Mouse (Mus musculus) erythroid progenitor cell, adult 5-6 weeks (primary cell): Measurements from ENCODE around the gene Kdm4a. TPM values are rescaled to one million over a fixed set of nuclear protein-coding genes. Genes with fewer than 3 reads are reported as not detected.

Experiments used
- ATAC-seq: replicated peaks from 2 replicates; pipeline ENCODE4 v1.8.0; 2016; ENCODE audit warnings: moderate number of reproducible peaks, mild to moderate bottlenecking, moderate TSS enrichment, inconsistent platforms; ENCODE audit not compliant: poor library complexity, low FRiP score, severe bottlenecking
- total RNA-seq, 2 experiments: library from RNA; stranded (forward) in 1 of 2; stranded (reverse) in 1 of 2; fragments of 150-400 nt in 1 of 2; fragments of 186-747, 209-891 nt in 1 of 2; gene quantifications; 2 replicates each; pipeline versions ENCODE4 v1.2.3 to v1.2.4; 2015 to 2017; ENCODE audit warnings: low replicate concordance in 2 of 2

The Kdm4a gene
- total RNA-seq, 2 experiments from 2014 or later = 24.3 to 42.5 TPM

DNA sequence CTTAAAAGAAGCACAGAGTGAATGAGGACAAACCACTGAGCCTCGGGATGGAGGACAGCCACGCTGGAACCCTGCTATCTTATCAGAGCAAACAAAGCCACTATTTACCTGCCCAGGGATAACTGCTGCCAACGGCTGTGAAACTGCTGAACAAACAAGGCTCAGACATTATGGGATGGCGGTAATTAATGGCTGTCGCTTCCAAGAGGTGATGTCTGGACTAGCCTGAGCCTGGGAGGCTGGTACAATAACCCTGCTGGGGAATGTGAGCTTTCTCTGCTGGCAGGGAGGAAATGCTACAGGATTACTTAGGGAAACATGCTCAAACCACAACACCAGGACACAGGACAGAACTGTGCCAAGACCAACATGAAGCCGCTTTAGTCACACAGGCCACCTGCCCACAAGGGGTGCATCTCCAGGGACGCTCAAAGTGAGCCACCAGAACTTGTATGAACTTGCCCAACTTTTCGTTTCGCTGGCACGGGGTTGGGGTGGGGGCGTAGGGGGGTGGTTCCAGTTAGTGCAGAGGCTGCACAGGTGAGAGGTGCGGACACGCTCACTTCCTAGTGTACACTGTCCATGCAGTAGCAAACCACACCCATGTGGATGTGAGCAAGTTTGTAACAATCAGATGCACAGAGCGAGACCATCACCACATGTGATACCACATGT, 56.7 kb downstream of the Kdm4a start:
- ATAC-seq = no peak

DNA sequence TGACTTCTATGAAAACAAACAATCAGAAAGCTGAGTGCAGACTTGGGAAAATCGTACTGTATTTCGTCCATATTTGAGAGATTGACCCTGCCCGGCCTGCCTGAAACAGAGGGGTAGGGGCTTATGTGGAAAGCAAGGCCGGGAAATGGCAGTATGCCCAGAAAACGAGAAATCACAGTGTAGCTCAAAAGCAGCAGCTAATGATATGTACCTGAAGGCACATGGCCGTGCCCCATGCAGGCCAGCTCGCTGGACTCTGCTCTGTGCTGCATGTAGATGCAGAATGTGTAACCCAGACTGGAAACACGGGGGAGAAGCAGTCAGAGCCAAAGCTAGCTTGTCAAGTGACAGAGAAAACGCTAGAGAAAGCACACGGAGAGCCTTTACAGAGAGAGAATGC, 57.8 kb downstream of the Kdm4a start:
- ATAC-seq = no peak

DNA sequence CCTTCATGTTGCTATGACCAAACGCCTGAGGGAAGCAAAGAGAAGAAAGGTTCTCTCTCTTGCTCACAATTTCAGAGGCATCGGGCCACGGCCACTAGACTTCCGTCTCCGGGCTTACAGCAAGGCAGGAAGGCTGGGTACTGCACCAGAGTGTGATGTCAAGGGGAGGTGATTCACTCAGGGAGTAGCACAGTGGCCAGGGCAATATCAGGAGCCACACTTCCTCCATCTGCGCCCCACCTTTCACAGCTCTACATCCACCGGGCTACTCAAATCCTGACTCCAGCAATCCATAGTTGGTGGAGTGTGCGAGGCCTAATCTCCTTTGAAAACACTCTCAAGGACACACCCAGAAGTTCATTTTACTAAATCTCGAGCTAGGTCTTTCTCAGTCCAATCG, 62.3 kb downstream of the Kdm4a start:
- no peak for ATAC-seq

DNA sequence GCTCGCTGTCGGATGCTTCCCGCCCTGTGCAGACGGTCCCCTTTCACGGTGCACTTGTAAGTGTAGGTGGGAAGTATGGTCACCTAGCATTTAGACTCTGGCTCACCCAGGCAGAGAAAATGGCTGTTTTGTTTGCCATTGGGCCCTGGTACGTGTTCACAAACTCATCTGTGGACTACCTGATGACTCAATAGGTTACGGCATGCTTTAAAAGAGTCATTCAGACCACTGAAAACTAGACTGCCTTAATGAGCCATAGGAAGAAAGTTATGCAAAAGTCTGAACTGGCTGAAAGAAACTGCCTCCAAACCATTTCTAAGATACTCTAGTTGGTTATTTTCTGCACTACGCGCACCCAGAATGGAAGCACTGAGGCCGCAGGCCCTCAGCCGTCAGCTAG, 63.7 kb downstream of the Kdm4a start:
- no peak for ATAC-seq

DNA sequence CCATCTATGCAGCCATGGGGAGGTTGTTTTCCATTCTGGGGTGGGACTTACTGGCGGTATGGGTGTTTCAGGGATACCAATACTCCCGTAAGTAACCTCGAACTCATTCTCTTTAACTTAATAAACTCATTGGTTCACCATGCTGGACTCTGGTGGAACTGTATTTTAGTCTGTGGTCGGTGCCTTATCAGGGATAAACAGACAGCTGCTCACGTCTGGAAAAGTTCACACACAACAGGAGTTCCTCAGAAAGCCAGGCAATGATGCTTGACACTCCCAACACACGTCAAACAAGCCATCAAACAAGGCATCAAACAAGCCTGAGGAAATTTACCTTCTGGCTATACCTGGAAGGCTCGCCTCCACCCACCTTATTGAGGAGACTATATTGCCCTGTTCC, 64.7 kb downstream of the Kdm4a start:
- ATAC-seq = peak; percentile 64

- ATAC-seq = no peak
Measured at GRCm38 (mm10) chr4:118112601-118113000, 67.2 kb downstream of the Kdm4a start.

DNA sequence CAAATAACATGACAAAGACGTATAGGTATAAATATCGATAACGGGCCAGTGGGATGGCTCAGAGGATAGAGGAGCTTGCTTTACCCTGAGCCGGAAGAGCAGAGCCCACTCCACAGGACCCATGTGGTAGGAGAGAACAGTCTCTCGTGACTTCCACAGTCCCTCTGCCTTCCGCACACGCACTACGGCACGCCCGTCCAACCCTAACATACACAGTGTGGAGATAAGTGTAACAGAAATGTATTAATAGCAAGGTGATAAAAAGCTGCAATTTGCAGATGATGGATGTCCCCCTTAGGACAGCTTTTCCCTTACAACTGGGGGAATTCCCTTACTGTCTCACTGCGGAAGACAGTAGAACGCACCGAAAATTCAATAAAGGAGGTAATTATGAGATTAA, 70.2 kb downstream of the Kdm4a start:
- peak; percentile 68 for ATAC-seq

- peak; percentile 72 for ATAC-seq
Measured at GRCm38 (mm10) chr4:118108779-118109178, 71.1 kb downstream of the Kdm4a start.

DNA sequence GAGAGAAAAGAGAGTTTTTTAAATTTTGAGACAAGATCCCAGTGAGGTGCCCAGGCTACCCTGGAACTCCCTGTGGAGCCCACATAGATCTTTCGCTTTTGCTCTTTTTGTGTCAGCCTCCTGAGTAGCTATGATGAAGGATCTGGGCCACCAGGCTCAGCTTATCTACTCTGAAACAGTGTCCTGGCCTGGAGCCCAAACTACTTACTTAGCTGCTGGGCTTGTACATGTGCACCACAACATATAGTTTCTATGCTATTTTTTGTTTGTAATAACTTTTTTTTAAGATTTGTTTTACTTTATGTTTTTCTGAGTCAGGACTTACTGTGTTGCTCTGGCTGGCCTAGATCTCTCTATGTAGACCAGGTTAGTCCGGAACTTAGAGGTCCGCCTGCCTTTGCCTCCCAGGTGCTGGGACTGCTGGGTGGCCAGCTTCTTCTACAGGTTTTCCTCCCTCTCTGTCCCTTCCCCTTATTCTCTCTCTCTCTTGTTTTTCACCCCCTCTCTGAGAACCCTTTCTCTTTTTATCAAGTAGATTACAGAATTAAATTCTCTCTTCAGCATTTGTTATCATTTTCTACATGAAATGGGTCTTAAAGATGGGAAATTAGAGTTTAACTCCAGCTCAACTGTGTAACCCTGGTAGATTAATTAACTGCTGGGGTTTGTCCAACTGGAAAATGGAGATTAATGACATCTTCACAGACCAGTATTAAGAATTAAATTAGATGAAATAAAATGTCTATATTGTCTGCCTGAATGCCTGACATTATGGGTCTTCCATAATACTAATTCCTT, 74.4 kb downstream of the Kdm4a start:
- peak; percentile 85 for ATAC-seq

- no peak for ATAC-seq
Measured at GRCm38 (mm10) chr4:118103280-118103830, 76.5 kb downstream of the Kdm4a start.

- ATAC-seq = no peak
Measured at GRCm38 (mm10) chr4:118101497-118101896, 78.3 kb downstream of the Kdm4a start.

- peak; percentile 68; the same call in 1 of the 2 replicates for ATAC-seq
Measured at GRCm38 (mm10) chr4:118099637-118100364, 80.0 kb downstream of the Kdm4a start.

DNA sequence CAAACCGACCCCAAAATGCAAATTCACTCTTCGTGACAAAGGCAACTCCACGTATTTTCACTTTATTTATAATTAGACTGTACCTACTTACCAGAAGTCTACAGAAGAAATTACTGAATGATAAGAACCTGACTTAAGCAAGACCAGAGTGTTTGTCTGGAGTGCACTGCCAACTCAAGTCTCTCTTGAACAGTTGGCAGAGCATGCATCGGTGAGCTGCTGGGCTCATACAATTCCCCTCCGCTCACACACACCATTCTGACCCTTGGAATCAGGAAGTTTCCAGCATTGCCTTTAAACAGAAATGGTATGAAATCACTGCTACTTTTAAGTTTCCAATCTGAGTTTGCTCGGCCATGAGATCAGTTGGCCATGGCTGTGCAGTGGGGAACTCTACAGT, 81.3 kb downstream of the Kdm4a start:
- no peak for ATAC-seq

- ATAC-seq = no peak
Measured at GRCm38 (mm10) chr4:118096069-118096468, 83.8 kb downstream of the Kdm4a start.

GRCm38 (mm10) chr4:118092784-118093457, 86.9 kb downstream of the Kdm4a start:
- ATAC-seq = no peak

DNA sequence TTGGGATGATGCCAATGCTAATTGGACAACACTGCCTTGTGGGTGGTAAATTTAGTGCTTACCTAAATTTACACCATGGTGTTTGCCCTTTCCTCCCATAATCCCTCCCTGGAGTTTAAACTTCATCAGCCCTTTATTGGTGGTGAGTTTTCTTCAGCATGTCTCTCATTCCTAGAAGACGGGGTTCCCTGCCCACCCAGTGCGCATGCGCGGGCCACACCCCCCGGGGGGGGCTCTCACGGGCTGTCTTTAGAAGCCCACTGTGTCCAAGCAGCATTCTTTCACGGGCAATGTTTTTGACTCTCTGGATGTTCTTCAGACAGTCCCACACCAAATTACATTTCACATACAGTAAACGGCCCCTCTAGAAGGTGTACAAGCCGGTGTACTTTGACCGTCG, 89.4 kb downstream of the Kdm4a start:
- no peak for ATAC-seq

DNA sequence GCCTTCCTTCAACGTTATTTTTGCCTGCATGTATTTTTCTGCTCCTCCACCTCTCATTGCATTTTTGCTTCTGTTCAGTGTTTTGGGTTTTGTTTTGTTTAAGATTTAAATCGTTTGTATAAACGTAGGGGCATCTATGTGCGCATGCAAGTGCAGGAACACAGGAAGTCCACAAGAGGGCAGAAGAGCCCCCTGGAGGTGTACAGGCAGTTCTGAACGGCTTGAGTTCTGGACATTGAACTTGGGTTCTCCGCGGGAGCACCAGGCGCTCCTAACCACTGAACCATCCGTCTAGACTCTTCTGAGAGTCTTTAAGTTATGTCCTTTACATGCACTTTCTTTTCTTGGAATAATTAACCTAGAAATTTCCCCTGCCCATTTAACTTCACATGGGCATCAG, 89.9 kb downstream of the Kdm4a start:
- ATAC-seq = peak; percentile 84

- 0 out of 2 replicates have a peak, but pooled peaks have one; percentile 37 for ATAC-seq
Measured at GRCm38 (mm10) chr4:118088771-118089170, 91.1 kb downstream of the Kdm4a start.
